Mouse (Mus musculus) spleen, adult 18-20 months (tissue): Measurements from ENCODE around the gene Gm4301.
"Not testable (repeated sequence)": the region's sequence is repeated elsewhere in the genome, so short reads cannot be mapped to it uniquely, and the experiment has no call there.

Experiments used
- DNase-seq, 2 experiments: peaks; one replicate each; pipeline ENCODE4 v3.0.0; 2022; ENCODE audit warnings: mixed read lengths in 2 of 2

The Gm4301 gene

DNA sequence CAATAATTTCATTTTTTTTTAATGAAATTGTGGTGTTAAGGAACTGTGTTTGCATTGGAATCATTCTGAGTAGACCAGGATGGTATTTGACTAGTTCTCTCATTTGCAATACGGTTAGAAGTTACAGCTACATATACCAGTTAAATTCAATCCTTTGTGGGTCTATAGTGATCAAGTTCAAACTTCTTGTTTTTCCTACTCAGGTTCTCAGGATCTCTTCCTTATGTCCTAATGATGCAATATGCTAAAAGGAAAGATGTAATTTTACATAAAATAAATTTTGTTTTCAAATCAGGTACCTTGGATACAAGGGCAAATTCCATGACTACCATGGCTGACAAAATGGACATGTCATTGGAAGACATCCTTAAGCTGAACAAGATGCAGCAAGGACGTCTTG lies at the start of gene Gm4301:
Gm4301 (plus strand) TSS at position 301 of the 400 bp plus-strand sequence.
- not testable (repeated sequence) for DNase-seq

DNA sequence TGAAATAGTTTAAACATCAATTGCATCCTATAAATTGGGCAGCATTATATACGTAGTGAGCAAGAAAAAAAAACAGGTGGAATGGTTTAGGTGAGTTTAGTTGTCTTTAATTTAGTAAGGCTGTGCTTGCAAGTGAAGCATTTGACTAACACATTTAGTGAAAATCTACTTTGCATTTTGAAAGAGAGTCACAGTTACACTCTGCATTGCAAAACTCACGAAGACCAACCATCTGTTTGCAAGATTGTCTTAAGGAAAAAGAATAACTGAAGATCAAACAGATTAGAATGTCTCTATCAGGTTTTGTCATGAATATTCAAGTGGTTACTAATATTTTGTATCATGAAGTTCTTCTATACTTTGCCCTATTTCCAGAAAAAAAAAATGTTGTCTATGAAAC lies 39.4 kb upstream of the Gm4301 start:
- no peak for DNase-seq

DNA sequence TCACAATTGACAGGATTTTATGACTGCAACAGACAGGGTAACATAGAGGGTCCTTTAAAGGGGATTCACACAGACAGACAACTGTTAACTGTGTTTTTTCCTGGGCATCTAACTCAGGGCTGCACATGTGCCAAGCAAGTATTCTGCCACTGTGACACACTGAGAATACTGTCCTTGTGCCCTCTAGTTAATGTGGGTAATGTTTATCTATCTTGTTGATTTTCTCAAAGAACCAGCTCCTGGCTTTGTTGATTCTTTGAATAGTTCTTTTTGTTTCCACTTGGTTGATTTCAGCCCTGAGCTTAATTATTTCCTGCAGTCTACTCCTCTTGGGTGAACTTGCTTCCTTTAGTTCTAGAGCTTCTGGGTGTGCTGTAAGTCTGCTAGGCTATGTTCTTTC lies 35.4 kb upstream of the Gm4301 start:
- not testable (repeated sequence) for DNase-seq

DNA sequence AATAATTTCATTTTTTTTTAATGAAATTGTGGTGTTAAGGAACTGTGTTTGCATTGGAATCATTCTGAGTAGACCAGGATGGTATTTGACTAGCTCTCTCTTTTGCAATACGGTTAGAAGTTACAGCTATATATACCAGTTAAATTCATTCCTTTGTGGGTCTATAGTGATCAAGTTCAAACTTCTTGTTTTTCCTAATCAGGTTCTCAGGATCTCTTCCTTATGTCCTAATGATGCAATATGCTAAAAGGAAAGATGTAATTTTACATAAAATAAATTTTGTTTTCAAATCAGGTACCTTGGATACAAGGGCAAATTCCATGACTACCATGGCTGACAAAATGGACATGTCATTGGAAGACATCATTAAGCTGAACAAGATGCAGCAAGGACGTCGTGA lies 5.1 kb downstream of the Gm4301 start, which contains the start of gene Gm4302:
Gm4302 (plus strand) TSS at position 301 of the 400 bp plus-strand sequence.
- DNase-seq, result not testable (repeated sequence)

DNA sequence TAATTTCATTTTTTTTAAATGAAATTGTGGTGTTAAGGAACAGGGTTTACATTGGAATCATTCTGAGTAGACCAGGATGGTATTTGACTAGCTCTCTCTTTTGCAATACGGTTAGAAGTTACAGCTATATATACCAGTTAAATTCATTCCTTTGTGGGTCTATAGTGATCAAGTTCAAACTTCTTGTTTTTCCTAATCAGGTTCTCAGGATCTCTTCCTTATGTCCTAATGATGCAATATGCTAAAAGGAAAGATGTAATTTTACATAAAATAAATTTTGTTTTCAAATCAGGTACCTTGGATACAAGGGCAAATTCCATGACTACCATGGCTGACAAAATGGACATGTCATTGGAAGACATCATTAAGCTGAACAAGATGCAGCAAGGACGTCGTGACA lies 10.2 kb downstream of the Gm4301 start, which contains the start of gene Gm4303:
Gm4303 (plus strand) TSS at position 301 of the 400 bp plus-strand sequence.
- not testable (repeated sequence) for DNase-seq

DNA sequence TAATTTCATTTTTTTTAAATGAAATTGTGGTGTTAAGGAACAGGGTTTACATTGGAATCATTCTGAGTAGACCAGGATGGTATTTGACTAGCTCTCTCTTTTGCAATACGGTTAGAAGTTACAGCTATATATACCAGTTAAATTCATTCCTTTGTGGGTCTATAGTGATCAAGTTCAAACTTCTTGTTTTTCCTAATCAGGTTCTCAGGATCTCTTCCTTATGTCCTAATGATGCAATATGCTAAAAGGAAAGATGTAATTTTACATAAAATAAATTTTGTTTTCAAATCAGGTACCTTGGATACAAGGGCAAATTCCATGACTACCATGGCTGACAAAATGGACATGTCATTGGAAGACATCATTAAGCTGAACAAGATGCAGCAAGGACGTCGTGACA lies 15.3 kb downstream of the Gm4301 start, which contains the start of gene Gm4305:
Gm4305 (plus strand) TSS at position 301 of the 400 bp plus-strand sequence.
- DNase-seq, result not testable (repeated sequence)

DNA sequence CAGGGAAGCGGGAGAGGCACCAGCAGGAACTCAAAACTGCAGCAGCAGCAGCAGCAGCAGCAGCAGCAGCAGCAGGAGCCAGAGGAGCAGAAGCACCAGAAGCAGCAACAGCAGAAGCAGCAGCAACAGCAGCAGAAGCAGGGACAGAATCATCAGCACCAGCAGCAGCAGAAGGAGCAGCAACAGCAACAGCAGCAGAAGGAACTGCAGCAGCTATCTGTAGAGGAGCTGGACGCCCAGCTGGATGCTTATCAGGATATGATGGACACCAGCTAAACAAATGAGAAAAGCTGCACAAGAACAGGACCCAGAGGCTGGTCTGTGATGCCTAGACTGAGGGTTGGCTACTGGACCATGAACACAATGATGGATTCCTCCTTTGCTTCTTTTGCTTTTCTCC lies 21.4 kb downstream of the Gm4301 start:
- peak; percentile 3 to 11 for DNase-seq

DNA sequence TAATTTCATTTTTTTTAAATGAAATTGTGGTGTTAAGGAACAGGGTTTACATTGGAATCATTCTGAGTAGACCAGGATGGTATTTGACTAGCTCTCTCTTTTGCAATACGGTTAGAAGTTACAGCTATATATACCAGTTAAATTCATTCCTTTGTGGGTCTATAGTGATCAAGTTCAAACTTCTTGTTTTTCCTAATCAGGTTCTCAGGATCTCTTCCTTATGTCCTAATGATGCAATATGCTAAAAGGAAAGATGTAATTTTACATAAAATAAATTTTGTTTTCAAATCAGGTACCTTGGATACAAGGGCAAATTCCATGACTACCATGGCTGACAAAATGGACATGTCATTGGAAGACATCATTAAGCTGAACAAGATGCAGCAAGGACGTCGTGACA lies 25.6 kb downstream of the Gm4301 start, which contains the start of gene Gm4307:
Gm4307 (plus strand) TSS at position 301 of the 400 bp plus-strand sequence.
- DNase-seq, result not testable (repeated sequence)

DNA sequence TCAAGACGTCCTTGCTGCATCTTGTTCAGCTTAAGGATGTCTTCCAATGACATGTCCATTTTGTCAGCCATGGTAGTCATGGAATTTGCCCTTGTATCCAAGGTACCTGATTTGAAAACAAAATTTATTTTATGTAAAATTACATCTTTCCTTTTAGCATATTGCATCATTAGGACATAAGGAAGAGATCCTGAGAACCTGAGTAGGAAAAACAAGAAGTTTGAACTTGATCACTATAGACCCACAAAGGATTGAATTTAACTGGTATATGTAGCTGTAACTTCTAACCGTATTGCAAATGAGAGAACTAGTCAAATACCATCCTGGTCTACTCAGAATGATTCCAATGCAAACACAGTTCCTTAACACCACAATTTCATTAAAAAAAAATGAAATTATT lies 47.0 kb downstream of the Gm4301 start, which contains the start of gene Gm4312:
Gm4312 (minus strand) TSS at position 101 of the 400 bp plus-strand sequence.
- not testable (repeated sequence) for DNase-seq
